Mouse (Mus musculus) ES-Bruce4 (cell line): ENCODE measurements around the gene Erich3. TPM values are rescaled to one million over a fixed set of nuclear protein-coding genes. Genes with fewer than 3 reads are reported as not detected.

Experiments
- H3K27ac ChIP-seq: 2 replicates; pipeline ENCODE4 v1.5.1; 2012; ENCODE audit warnings: low read length, inconsistent platforms; ENCODE audit not compliant: insufficient read depth
- H3K27me3 ChIP-seq: 2 replicates; pipeline ENCODE4 v1.6.1; 2012; ENCODE audit warnings: mild to moderate bottlenecking, low read length, inconsistent platforms; ENCODE audit not compliant: control insufficient read depth, poor library complexity, insufficient read depth, severe bottlenecking
- H3K36me3 ChIP-seq: 2 replicates; pipeline ENCODE4 v1.6.1; 2012; ENCODE audit warnings: inconsistent platforms, mild to moderate bottlenecking, low read length, moderate library complexity; ENCODE audit not compliant: control insufficient read depth, poor library complexity, insufficient read depth, severe bottlenecking
- H3K4me1 ChIP-seq: one replicate; pipeline ENCODE4 v1.8.1; 2011; ENCODE audit warnings: low read length; ENCODE audit not compliant: control insufficient read depth, insufficient read depth
- H3K4me3 ChIP-seq: 2 replicates; pipeline ENCODE4 v1.5.1; 2011; ENCODE audit warnings: low read depth, mild to moderate bottlenecking, low read length
- H3K9ac ChIP-seq: 2 replicates; pipeline ENCODE4 v1.6.1; 2012; ENCODE audit warnings: low read depth, mild to moderate bottlenecking, inconsistent platforms; ENCODE audit not compliant: poor library complexity, severe bottlenecking
- H3K9me3 ChIP-seq: replicated peaks from 2 replicates; pipeline ENCODE4 v1.6.1; 2012; ENCODE audit warnings: mild to moderate bottlenecking, low read length, inconsistent platforms; ENCODE audit not compliant: control insufficient read depth, poor library complexity, insufficient read depth, severe bottlenecking
- CTCF ChIP-seq: IDR thresholded peaks from one replicate; pipeline ENCODE4 v1.8.1; 2011; ENCODE audit warnings: low read depth, low read length
- EP300 ChIP-seq: IDR thresholded peaks from 2 replicates; pipeline ENCODE4 v1.6.1; 2011; ENCODE audit warnings: low read depth, low read length; ENCODE audit not compliant: insufficient read depth
- POLR2A ChIP-seq: IDR thresholded peaks from one replicate; pipeline ENCODE4 v1.8.1; 2011; ENCODE audit warnings: low read length; ENCODE audit not compliant: insufficient read depth
- polyA plus RNA-seq: library from polyadenylated mRNA; stranded (reverse); fragments of >200 nt; gene quantifications from 2 replicates; pipeline ENCODE4 v1.2.4, GENCODE M21; 2011; ENCODE audit warnings: low read depth; ENCODE audit not compliant: missing spikeins, insufficient read depth, insufficient read length

Erich3 gene
- polyA plus RNA-seq, 1 experiment, result 0.67 TPM

- H3K9ac ChIP-seq, result no peak overlapping the region
- H3K36me3 ChIP-seq, result no peaks in the 10 kb centered on the region
- no peaks in the 10 kb centered on the region for H3K27me3 ChIP-seq
- no peak overlapping the region for H3K4me3 ChIP-seq
- no peak overlapping the region for H3K27ac ChIP-seq
- TF ChIP-seq EP300, result no peak
- no peak for TF ChIP-seq POLR2A
- no peak for TF ChIP-seq CTCF
- H3K9me3 ChIP-seq, result no peaks in the 10 kb centered on the region
- H3K4me1 ChIP-seq, result no peaks in the 10 kb centered on the region
Observed at GRCm38 (mm10) chr3:154664636-154665035, 977 bp downstream of the Erich3 start.

DNA sequence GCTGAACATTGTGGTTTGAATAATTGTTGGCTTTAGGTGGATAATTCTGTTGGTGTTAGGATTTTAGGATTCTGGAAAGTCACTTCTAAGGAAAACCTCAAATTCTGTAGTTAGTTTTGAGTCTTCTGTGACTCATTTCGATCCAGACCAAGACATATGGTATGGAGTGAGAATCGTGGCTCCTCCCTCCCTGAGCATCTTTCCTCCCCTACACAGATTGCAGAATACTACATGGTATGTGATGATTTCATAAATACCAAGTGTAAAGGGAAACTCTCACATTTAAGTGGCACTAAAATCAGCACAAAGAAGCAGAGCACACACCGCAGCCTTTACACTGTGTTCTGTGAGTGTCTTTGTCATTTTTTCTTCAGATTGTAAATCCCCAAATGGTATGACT, 4.8 kb downstream of the Erich3 start:
- no peak for TF ChIP-seq POLR2A
- TF ChIP-seq CTCF, result no peak
- no peak for TF ChIP-seq EP300
- H3K9me3 ChIP-seq, result no peaks in the 10 kb centered on the region

DNA sequence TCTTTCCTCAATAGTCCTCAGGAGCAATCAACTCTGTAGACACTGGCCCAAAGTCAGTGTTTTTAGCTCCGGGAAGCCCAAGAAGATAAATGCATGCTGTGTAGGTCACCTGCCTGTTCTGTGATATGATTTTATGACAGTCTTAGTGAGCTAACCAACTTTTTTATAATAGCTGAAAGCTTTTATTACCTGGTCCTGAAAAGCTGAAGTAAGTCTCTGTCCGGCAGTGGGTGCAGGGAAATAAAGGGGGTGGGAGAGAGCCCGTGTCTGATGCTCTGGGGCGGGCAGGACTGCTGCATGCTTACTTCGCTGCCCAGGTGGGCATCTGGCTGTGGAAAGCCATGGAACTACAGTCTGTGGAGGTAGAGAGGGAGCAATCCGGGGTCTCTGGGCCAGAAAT, 6.9 kb downstream of the Erich3 start:
- no peaks in the 10 kb centered on the region for H3K36me3 ChIP-seq

More for the DNA sequence above, 4.8 kb downstream of the Erich3 start:
- H3K4me1 ChIP-seq, result no peaks in the 10 kb centered on the region
- H3K9ac ChIP-seq, result no peak overlapping the region
- H3K36me3 ChIP-seq, result no peaks in the 10 kb centered on the region
- no peaks in the 10 kb centered on the region for H3K27me3 ChIP-seq
- H3K4me3 ChIP-seq, result no peak overlapping the region
- no peak overlapping the region for H3K27ac ChIP-seq

DNA sequence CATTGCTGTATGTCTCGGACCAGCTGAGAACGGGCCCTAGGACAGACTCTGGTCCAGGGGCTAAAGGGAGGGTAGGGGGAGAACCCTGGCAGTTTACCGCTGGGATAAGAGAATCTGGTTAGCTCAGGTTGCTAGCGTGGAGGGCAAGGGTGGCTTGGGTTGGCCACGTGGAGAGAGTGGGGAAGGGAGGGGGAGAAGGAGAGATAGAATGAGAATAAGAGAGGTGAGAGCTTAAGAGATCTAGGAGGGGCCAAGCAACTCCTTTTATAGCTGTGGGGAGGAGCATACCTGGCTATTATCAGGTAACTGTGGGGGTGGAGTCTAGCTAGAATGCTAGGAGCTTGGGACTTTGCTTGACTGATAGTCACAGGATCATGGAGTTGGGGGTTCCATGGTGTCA, 7.4 kb downstream of the Erich3 start:
- no peaks in the 10 kb centered on the region for H3K9me3 ChIP-seq
- no peak overlapping the region for H3K4me3 ChIP-seq
- no peak overlapping the region for H3K9ac ChIP-seq
- H3K27ac ChIP-seq, result no peak overlapping the region
- H3K36me3 ChIP-seq, result no peaks in the 10 kb centered on the region
- TF ChIP-seq POLR2A (no peak), CTCF (no peak), EP300 (no peak)
- no peaks in the 10 kb centered on the region for H3K27me3 ChIP-seq
- H3K4me1 ChIP-seq, result no peaks in the 10 kb centered on the region

More for the DNA sequence above, 6.9 kb downstream of the Erich3 start:
- H3K4me3 ChIP-seq, result no peak overlapping the region
- H3K9ac ChIP-seq, result no peak overlapping the region
- no peaks in the 10 kb centered on the region for H3K27me3 ChIP-seq
- no peak overlapping the region for H3K27ac ChIP-seq
- TF ChIP-seq POLR2A (no peak), CTCF (no peak), EP300 (no peak)
- H3K4me1 ChIP-seq, result no peaks in the 10 kb centered on the region
- no peaks in the 10 kb centered on the region for H3K9me3 ChIP-seq

DNA sequence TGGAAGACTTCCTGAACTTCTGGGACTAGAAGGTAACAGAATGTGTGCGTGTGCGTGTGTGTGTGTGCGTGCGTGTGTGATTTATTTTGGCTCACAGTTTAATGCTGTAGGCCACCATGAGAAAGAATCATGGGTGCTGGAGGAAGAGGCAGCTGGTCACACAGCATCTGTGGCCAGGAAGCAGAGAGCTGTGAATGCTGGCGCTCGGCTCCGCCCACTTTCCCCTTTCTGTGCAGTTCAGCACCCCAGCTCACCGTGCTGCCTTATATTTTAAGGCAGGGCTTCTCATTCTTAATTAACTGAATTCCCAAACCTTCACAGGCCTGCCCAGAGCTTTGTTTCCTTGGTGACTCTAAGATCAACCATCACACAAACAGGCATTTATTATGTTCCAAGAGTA, 9.7 kb downstream of the Erich3 start:
- Histone ChIP-seq H3K27ac (no peak overlapping the region), H3K27me3 (no peaks in the 10 kb centered on the region; the same call in 1 of the 2 replicates), H3K9ac (no peak overlapping the region), H3K4me1 (no peaks in the 10 kb centered on the region), H3K9me3 (no peaks in the 10 kb centered on the region), H3K4me3 (no peak overlapping the region), H3K36me3 (no peaks in the 10 kb centered on the region)
- TF ChIP-seq EP300 (no peak), CTCF (no peak), POLR2A (no peak)

- Histone ChIP-seq H3K27ac (no peak overlapping the region), H3K4me1 (no peaks in the 10 kb centered on the region), H3K27me3 (no peaks in the 10 kb centered on the region), H3K9ac (no peak overlapping the region), H3K9me3 (no peaks in the 10 kb centered on the region), H3K4me3 (no peak overlapping the region), H3K36me3 (no peaks in the 10 kb centered on the region)
- TF ChIP-seq POLR2A (no peak), CTCF (no peak), EP300 (no peak)
Observed at GRCm38 (mm10) chr3:154682570-154682969, 18.9 kb downstream of the Erich3 start.
